Mouse (Mus musculus) CH12.LX (cell line): ENCODE results near the gene Fam184a. TPM values are rescaled to one million over a fixed set of nuclear protein-coding genes. Genes with fewer than 3 reads are reported as not detected.

ENCODE experiments used
- DNase-seq: peaks from one replicate; pipeline ENCODE4 v3.0.0-alpha.2; 2013; ENCODE audit errors: extremely low read depth
- H3K27ac ChIP-seq: 2 replicates; pipeline ENCODE4 v1.5.1; 2012; ENCODE audit warnings: low read depth, mild to moderate bottlenecking, control low read depth, moderate library complexity; ENCODE audit not compliant: insufficient read depth
- H3K27me3 ChIP-seq: replicated peaks from 2 replicates; pipeline ENCODE3; 2012; ENCODE audit warnings: inconsistent platforms
- H3K36me3 ChIP-seq, 2 experiments: replicated peaks in 1 of 2; 2 replicates each; pipeline versions ENCODE3 to v1.6.1; 2012; ENCODE audit warnings: inconsistent platforms in 1 of 2, low read length in 1 of 2, mild to moderate bottlenecking in 1 of 2, mixed read lengths in 1 of 2, moderate library complexity in 1 of 2; ENCODE audit not compliant: control insufficient read depth in 1 of 2, insufficient read depth in 1 of 2
- H3K4me1 ChIP-seq, 2 experiments: 2 replicates each; pipeline ENCODE4 v1.6.1; 2012; ENCODE audit warnings: inconsistent platforms in 1 of 2, moderate library complexity in 1 of 2; ENCODE audit not compliant: insufficient read depth in 2 of 2, control insufficient read depth in 1 of 2
- H3K4me2 ChIP-seq: 2 replicates; pipeline ENCODE4 v1.6.1; 2012; ENCODE audit warnings: low read depth, mild to moderate bottlenecking, control low read depth; ENCODE audit not compliant: poor library complexity, insufficient read depth, severe bottlenecking
- H3K4me3 ChIP-seq, 3 experiments: fragments of 150-350 bp in 1 of 3; sonication (generic) in 1 of 3; replicated peaks in 1 of 3; 2 replicates each; pipeline versions ENCODE3 to v1.5.1; 2011 to 2012; ENCODE audit warnings: low read depth in 2 of 3, low read length in 2 of 3, mild to moderate bottlenecking in 2 of 3, moderate library complexity in 2 of 3, control low read depth in 1 of 3, improper control_type of control experiment in 1 of 3, inconsistent platforms in 1 of 3, mixed read lengths in 1 of 3; ENCODE audit not compliant: poor library complexity in 1 of 3
- H3K79me2 ChIP-seq: replicated peaks from 2 replicates; pipeline ENCODE4 v1.6.1; 2012; ENCODE audit warnings: mild to moderate bottlenecking, moderate library complexity; ENCODE audit not compliant: control insufficient read depth, poor library complexity, insufficient read depth, severe bottlenecking; ENCODE audit errors: extremely low read depth
- H3K9ac ChIP-seq: 2 replicates; pipeline ENCODE4 v1.6.1; 2012; ENCODE audit warnings: low read depth, mild to moderate bottlenecking, control low read depth, moderate library complexity; ENCODE audit not compliant: insufficient read depth
- H3K9me3 ChIP-seq: replicated peaks from 2 replicates; pipeline ENCODE3; 2012; ENCODE audit warnings: low read length, inconsistent platforms, mixed read lengths
- CHD1 ChIP-seq: IDR thresholded peaks from 2 replicates; pipeline ENCODE4 v1.6.1; 2012; ENCODE audit warnings: low read depth, low read length, improper control_type of control experiment, inconsistent platforms
- CHD2 ChIP-seq: IDR thresholded peaks from 2 replicates; pipeline ENCODE4 v1.6.1; 2011; ENCODE audit warnings: low read length, improper control_type of control experiment
- E2F4 ChIP-seq: IDR thresholded peaks from 2 replicates; pipeline ENCODE4 v1.6.1; 2011; ENCODE audit warnings: low read depth, low read length, improper control_type of control experiment; ENCODE audit not compliant: insufficient replicate concordance
- EP300 ChIP-seq: IDR thresholded peaks from 2 replicates; pipeline ENCODE4 v1.6.1; 2011; ENCODE audit warnings: low read length, improper control_type of control experiment
- ETS1 ChIP-seq: conservative IDR thresholded peaks from 2 replicates; pipeline ENCODE4 v1.6.1; 2012; ENCODE audit warnings: low read depth, mild to moderate bottlenecking, inconsistent platforms, low read length, improper control_type of control experiment, moderate library complexity
- JUN ChIP-seq: IDR thresholded peaks from 2 replicates; pipeline ENCODE4 v1.6.1; 2011; ENCODE audit warnings: low read depth, mild to moderate bottlenecking, low read length, improper control_type of control experiment, moderate library complexity; ENCODE audit not compliant: insufficient read depth
- JUND ChIP-seq: conservative IDR thresholded peaks from 2 replicates; pipeline ENCODE4 v1.6.1; 2011; ENCODE audit warnings: low read depth, low read length, improper control_type of control experiment
- MAX ChIP-seq: IDR thresholded peaks from 2 replicates; pipeline ENCODE4 v1.6.1; 2011; ENCODE audit warnings: low read length, improper control_type of control experiment
- MXI1 ChIP-seq: IDR thresholded peaks from 2 replicates; pipeline ENCODE4 v1.6.1; 2011; ENCODE audit warnings: mild to moderate bottlenecking, low read depth, low read length, improper control_type of control experiment
- MYC ChIP-seq: IDR thresholded peaks from 2 replicates; pipeline ENCODE4 v1.6.1; 2011; ENCODE audit warnings: low read depth, mild to moderate bottlenecking, improper control_type of control experiment, low read length
- PAX5 ChIP-seq: IDR thresholded peaks from 2 replicates; pipeline ENCODE4 v1.6.1; 2012; ENCODE audit warnings: low read length, inconsistent platforms, mixed read lengths
- POLR2A ChIP-seq: IDR thresholded peaks from 2 replicates; pipeline ENCODE4 v1.6.1; 2011; ENCODE audit warnings: low read depth, mild to moderate bottlenecking, improper control_type of control experiment, low read length
- POLR2AphosphoS2 ChIP-seq: IDR thresholded peaks from 2 replicates; pipeline ENCODE4 v1.6.1; 2011; ENCODE audit warnings: low read depth, low read length, improper control_type of control experiment
- RCOR1 ChIP-seq: conservative IDR thresholded peaks from 2 replicates; pipeline ENCODE4 v1.6.1; 2012; ENCODE audit warnings: low read depth, mild to moderate bottlenecking, inconsistent platforms, low read length, improper control_type of control experiment
- SIN3A ChIP-seq: IDR thresholded peaks from 2 replicates; pipeline ENCODE4 v1.6.1; 2012; ENCODE audit warnings: low read length, improper control_type of control experiment, inconsistent platforms
- SMC3 ChIP-seq: IDR thresholded peaks from 2 replicates; pipeline ENCODE4 v1.6.1; 2011; ENCODE audit warnings: low read depth, low read length, improper control_type of control experiment
- TCF12 ChIP-seq: IDR thresholded peaks from 2 replicates; pipeline ENCODE4 v1.6.1; 2014; ENCODE audit warnings: low read depth, mild to moderate bottlenecking, inconsistent platforms, low read length, improper control_type of control experiment
- USF1 ChIP-seq: IDR thresholded peaks from 2 replicates; pipeline ENCODE4 v1.6.1; 2014; ENCODE audit warnings: low read depth, mild to moderate bottlenecking, inconsistent platforms, low read length, improper control_type of control experiment
- ZC3H11A ChIP-seq: IDR thresholded peaks from 2 replicates; pipeline ENCODE4 v1.6.1; 2012; ENCODE audit warnings: low read depth, mild to moderate bottlenecking, inconsistent platforms, low read length, improper control_type of control experiment
- ZKSCAN1 ChIP-seq: IDR thresholded peaks from 2 replicates; pipeline ENCODE4 v1.6.1; 2012; ENCODE audit warnings: low read depth, inconsistent platforms, low read length, improper control_type of control experiment, borderline replicate concordance
- ZMIZ1 ChIP-seq: IDR thresholded peaks from 2 replicates; pipeline ENCODE4 v1.6.1; 2012; ENCODE audit warnings: low read depth, mild to moderate bottlenecking, inconsistent platforms, low read length, improper control_type of control experiment
- ZNF384 ChIP-seq: IDR thresholded peaks from 2 replicates; pipeline ENCODE4 v1.6.1; 2012; ENCODE audit warnings: low read depth, low read length, improper control_type of control experiment, inconsistent platforms
- dilution Hi-C: fragments of 300-500 bp; cut with MboI; formaldehyde crosslinking; loops from 2 replicates; pipeline ENCODE4 v1.14.3; 2020; ENCODE audit warnings: low sequenced_read_pairs; ENCODE audit not compliant: extremely low pct_unique_long_range_greater_than_20kb, extremely low pct_ligation_motif_present
- in situ Hi-C: fragments of 300-500 bp; cut with MboI; formaldehyde crosslinking; loops from 3 replicates; pipeline ENCODE4 v1.14.3; 2019; ENCODE audit warnings: low sequenced_read_pairs, low pct_ligation_motif_present, low pct_unique_long_range_greater_than_20kb, mixed read lengths
- polyA plus RNA-seq: library from polyadenylated mRNA; unstranded; fragments of >175 nt; gene quantifications from 2 replicates; pipeline ENCODE4 v1.2.1, GENCODE M21; 2012; ENCODE audit warnings: low read depth; ENCODE audit not compliant: insufficient read length
- total RNA-seq, 2 experiments: library from RNA; depleted of rRNA; stranded (reverse); fragments of 300-350 nt in 1 of 2; fragments of >200 nt in 1 of 2; gene quantifications; 2 replicates each; pipeline ENCODE4 v1.2.3; 2012 to 2014

The Fam184a gene
- total and polyA plus RNA-seq, 3 experiments = not detected

- Histone ChIP-seq H3K4me2 (no peak overlapping the region), H3K9me3 (no peaks in the 10 kb centered on the region), H3K79me2 (no peaks in the 10 kb centered on the region), H3K4me3 (no peak overlapping the region), H3K27me3 (no peaks in the 10 kb centered on the region), H3K9ac (no peak overlapping the region), H3K4me1 (peaks cover 3 to 14% of the 10 kb centered on the region in 2 experiments), H3K27ac (no peak overlapping the region), H3K36me3 (peaks cover 44 to 73% of the 10 kb centered on the region in 2 experiments)
- in situ Hi-C loops = no loop called here
- TF ChIP-seq PAX5 (no peak), USF1 (no peak), ZC3H11A (no peak), MYC (no peak), E2F4 (no peak), SMC3 (no peak), CHD2 (no peak), MXI1 (no peak), ZMIZ1 (no peak), POLR2A (no peak), POLR2AphosphoS2 (no peak), ZNF384 (no peak), TCF12 (no peak), JUN (no peak), CHD1 (no peak), JUND (no peak)
- DNase-seq = no peak
- dilution Hi-C loops = no loop called here
Measured at GRCm38 (mm10) chr10:53613955-53614354, 137.0 kb downstream of the Fam184a start.

DNA sequence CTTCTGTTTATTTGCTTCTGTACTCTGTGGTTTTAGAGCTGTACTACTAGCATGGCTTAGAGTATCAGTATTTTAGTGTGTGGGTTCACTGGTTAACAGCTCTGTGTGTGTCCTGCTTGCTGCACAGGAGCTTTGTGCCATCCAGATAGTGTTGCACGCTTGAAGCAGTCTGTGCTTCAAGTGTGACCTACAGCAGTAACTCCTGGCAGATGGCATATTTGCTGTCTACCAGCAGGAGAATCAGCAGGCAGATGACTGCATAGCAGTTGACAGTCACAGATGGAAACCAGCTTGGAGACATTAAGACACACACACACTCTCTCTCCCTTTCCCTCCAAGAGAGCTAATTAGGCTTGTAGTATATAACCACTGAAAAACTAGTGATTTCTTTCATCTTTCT lies 138.8 kb downstream of the Fam184a start:
- Histone ChIP-seq H3K4me1 (peaks cover 3 to 14% of the 10 kb centered on the region in 2 experiments), H3K36me3 (peaks cover 50 to 80% of the 10 kb centered on the region in 2 experiments), H3K27me3 (no peaks in the 10 kb centered on the region), H3K9me3 (no peaks in the 10 kb centered on the region), H3K79me2 (no peaks in the 10 kb centered on the region), H3K9ac (no peak overlapping the region), H3K4me3 (no peak overlapping the region), H3K4me2 (no peak overlapping the region), H3K27ac (no peak overlapping the region)
- dilution Hi-C loops (no loop called here), in situ Hi-C loops (no loop called here)
- no peak for TF ChIP-seq E2F4
- no peak for TF ChIP-seq ZNF384
- TF ChIP-seq PAX5 = no peak
- no peak for TF ChIP-seq EP300
- no peak for TF ChIP-seq SMC3
- no peak for TF ChIP-seq RCOR1
- no peak for TF ChIP-seq MYC
- TF ChIP-seq ZKSCAN1 = no peak
- TF ChIP-seq POLR2A = no peak
- no peak for TF ChIP-seq MXI1
- TF ChIP-seq ETS1 = no peak
- no peak for TF ChIP-seq MAX
- no peak for TF ChIP-seq SIN3A
- DNase-seq = no peak
